Mouse (Mus musculus): ENCODE measurements around the gene AW011738. TPM values are rescaled to one million over a fixed set of nuclear protein-coding genes. Genes with fewer than 3 reads are reported as not detected.

The AW011738 gene
- polyA plus RNA-seq, 1 experiment from 2014 or later: 4.2 TPM

DNA sequence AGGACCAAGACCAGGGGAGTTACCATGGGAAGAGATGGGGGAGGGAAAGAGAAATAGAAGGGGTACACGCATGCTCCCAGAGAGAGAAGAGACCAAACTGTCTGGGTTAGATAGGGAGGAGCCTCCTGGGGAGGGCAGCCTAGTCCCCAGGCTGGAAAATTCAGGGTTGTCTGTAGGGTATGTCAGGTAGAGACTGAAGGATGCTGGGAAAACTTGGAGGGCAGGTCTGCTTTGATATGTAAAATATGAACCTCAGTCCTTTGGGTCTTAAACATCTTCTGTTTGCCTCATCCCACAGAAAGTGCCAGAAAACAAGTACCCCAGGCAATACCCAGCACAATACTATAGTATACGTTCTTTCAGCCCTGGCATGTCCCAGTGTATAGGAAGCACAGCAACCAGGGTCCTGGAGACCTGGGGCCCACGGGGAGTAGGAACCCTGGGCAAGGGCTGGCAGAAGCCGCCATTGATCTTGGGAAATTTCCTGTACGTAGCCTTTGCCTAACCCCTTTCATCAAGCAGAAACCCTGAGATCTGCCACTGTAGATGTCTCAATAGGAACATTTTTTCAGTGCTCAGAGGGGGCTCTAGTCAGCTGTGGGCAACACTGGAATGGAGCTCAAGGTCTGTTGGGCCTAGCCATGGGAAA, 14.8 kb upstream of the AW011738 start:
- ATAC-seq (ENCODE audit: low FRiP score): no peak
- WGBS: 39% methylated on average over 5 of the region's 5 CpGs
- H3K9ac ChIP-seq (replicated peaks): no peak overlapping the region
- no peak overlapping the region for H3K4me3 ChIP-seq (replicated peaks)
- H3K36me3 ChIP-seq: peaks cover 21% of the 10 kb centered on the region
- no peaks in the 10 kb centered on the region for H3K9me3 ChIP-seq (replicated peaks)
- peaks cover 93% of the 10 kb centered on the region for H3K4me1 ChIP-seq
- H3K27ac ChIP-seq (replicated peaks): peak overlapping the region; percentile 74
- H3K27me3 ChIP-seq (replicated peaks): no peaks in the 10 kb centered on the region
- peak overlapping the region; percentile 15; the same call in 1 of the 2 replicates for H3K4me2 ChIP-seq

DNA sequence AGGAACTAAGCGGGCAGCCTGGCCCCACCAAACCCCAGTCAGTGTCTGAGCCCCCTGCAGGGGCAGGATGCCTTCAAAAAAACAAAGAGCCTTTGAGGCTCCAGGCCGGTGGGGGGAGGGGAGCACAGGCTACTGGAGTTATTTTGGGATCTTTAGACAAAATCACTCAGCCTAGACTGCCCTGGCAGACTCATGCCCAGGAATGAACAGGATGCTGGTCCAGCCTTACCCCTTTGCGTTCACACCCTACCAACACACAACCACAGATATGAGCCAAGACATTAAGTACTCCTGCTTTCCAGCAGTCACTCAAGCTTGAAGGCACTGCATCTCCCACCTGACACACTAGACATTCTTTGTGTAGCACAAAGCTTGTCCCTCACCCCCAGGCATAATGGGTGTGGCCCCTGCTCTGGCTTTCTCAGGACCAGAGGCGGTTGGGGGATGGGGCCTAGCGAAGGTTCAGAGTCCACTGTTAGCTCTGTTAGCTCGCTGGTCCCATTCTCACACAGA, 14.2 kb upstream of the AW011738 start:
- Histone ChIP-seq H3K27ac (replicated peaks) (peak overlapping the region; percentile 74), H3K36me3 (peaks cover 21% of the 10 kb centered on the region), H3K4me2 (peak overlapping the region; percentile 15; the same call in 1 of the 2 replicates), H3K4me3 (replicated peaks) (no peak overlapping the region), H3K9ac (replicated peaks) (no peak overlapping the region), H3K27me3 (replicated peaks) (no peaks in the 10 kb centered on the region), H3K4me1 (peaks cover 93% of the 10 kb centered on the region), H3K9me3 (replicated peaks) (no peaks in the 10 kb centered on the region)
- no peak for ATAC-seq (ENCODE audit: low FRiP score)
- WGBS: 12% methylated on average over 6 of the region's 6 CpGs

- 49% methylated on average over 8 of the region's 8 CpGs for WGBS
- H3K9ac ChIP-seq (replicated peaks): no peak overlapping the region
- H3K9me3 ChIP-seq (replicated peaks): no peaks in the 10 kb centered on the region
- no peak overlapping the region; the same call in 1 of the 2 replicates for H3K4me2 ChIP-seq
- H3K4me1 ChIP-seq: peaks cover 83% of the 10 kb centered on the region
- ATAC-seq (ENCODE audit: low FRiP score): no peak
- H3K36me3 ChIP-seq: peaks cover 21% of the 10 kb centered on the region
- peak overlapping the region; percentile 34 for H3K27ac ChIP-seq (replicated peaks)
- no peaks in the 10 kb centered on the region for H3K27me3 ChIP-seq (replicated peaks)
- no peak overlapping the region for H3K4me3 ChIP-seq (replicated peaks)
These were observed 10.5 kb upstream of the AW011738 start for GRCm38 (mm10) chr4:156192421-156193199.

- Histone ChIP-seq H3K27me3 (replicated peaks) (no peaks in the 10 kb centered on the region), H3K27ac (replicated peaks) (peak overlapping the region; percentile 33; the same call in 1 of the 2 replicates), H3K4me3 (replicated peaks) (no peak overlapping the region), H3K9me3 (replicated peaks) (no peaks in the 10 kb centered on the region), H3K9ac (replicated peaks) (no peak overlapping the region), H3K4me1 (peaks cover 81% of the 10 kb centered on the region), H3K36me3 (peaks cover 21% of the 10 kb centered on the region), H3K4me2 (no peak overlapping the region; the same call in 1 of the 2 replicates)
- no peak for ATAC-seq (ENCODE audit: low FRiP score)
- WGBS: 26% methylated on average over 2 of the region's 2 CpGs
These were observed 9.9 kb upstream of the AW011738 start for GRCm38 (mm10) chr4:156193200-156193590.

DNA sequence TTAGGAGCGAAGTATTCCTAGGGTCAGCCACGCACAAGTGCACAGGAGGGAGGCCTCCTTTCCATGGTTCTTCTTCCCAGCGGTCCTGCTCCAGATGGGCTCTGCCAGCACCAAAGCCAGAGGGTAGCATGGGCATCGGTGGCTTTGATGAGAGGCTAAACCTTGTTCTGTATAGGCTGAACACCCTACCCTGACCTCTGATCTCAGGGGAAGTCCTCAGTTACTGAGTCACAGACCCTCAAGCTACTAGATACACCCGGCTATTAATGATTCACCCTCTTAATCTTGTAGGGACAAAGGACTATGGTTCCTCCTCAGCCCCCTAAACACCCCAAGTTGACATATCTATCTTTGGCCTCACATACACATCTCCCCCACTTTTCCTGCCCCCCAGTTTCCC, 9.2 kb upstream of the AW011738 start:
- WGBS: 71% methylated on average over 5 of the region's 5 CpGs
- no peak overlapping the region for H3K27ac ChIP-seq (replicated peaks)
- H3K4me2 ChIP-seq: peak overlapping the region; percentile 89
- no peak for ATAC-seq (ENCODE audit: low FRiP score)
- no peak overlapping the region for H3K4me3 ChIP-seq (replicated peaks)
- H3K4me1 ChIP-seq: peaks cover 73% of the 10 kb centered on the region
- H3K27me3 ChIP-seq (replicated peaks): no peaks in the 10 kb centered on the region
- no peak overlapping the region; the same call in 1 of the 2 replicates for H3K9ac ChIP-seq (replicated peaks)
- peaks cover 21% of the 10 kb centered on the region for H3K36me3 ChIP-seq
- H3K9me3 ChIP-seq (replicated peaks): no peaks in the 10 kb centered on the region

- Histone ChIP-seq H3K27me3 (replicated peaks) (no peaks in the 10 kb centered on the region), H3K9me3 (replicated peaks) (no peaks in the 10 kb centered on the region), H3K36me3 (peaks cover 21% of the 10 kb centered on the region), H3K4me3 (replicated peaks) (no peak overlapping the region), H3K9ac (replicated peaks) (no peak overlapping the region; the same call in 1 of the 2 replicates), H3K4me2 (peak overlapping the region; percentile 89), H3K4me1 (peaks cover 69% of the 10 kb centered on the region), H3K27ac (replicated peaks) (no peak overlapping the region)
- ATAC-seq (ENCODE audit: low FRiP score): no peak
- WGBS: 34% methylated on average over 6 of the region's 6 CpGs
These were observed 8.8 kb upstream of the AW011738 start for GRCm38 (mm10) chr4:156194346-156194745.

GRCm38 (mm10) chr4:156195927-156196870, 6.9 kb upstream of the AW011738 start:
- Histone ChIP-seq H3K27me3 (replicated peaks) (no peaks in the 10 kb centered on the region), H3K27ac (replicated peaks) (peak overlapping the region; percentile 84), H3K4me1 (peaks cover 52% of the 10 kb centered on the region), H3K4me2 (peak overlapping the region; percentile 89), H3K4me3 (replicated peaks) (peak overlapping the region; percentile 81), H3K9ac (replicated peaks) (peak overlapping the region; percentile 94), H3K9me3 (replicated peaks) (no peaks in the 10 kb centered on the region), H3K36me3 (peaks cover 9% of the 10 kb centered on the region)
- ATAC-seq (ENCODE audit: low FRiP score): no peak
- 5% methylated on average over 35 of the region's 35 CpGs for WGBS

DNA sequence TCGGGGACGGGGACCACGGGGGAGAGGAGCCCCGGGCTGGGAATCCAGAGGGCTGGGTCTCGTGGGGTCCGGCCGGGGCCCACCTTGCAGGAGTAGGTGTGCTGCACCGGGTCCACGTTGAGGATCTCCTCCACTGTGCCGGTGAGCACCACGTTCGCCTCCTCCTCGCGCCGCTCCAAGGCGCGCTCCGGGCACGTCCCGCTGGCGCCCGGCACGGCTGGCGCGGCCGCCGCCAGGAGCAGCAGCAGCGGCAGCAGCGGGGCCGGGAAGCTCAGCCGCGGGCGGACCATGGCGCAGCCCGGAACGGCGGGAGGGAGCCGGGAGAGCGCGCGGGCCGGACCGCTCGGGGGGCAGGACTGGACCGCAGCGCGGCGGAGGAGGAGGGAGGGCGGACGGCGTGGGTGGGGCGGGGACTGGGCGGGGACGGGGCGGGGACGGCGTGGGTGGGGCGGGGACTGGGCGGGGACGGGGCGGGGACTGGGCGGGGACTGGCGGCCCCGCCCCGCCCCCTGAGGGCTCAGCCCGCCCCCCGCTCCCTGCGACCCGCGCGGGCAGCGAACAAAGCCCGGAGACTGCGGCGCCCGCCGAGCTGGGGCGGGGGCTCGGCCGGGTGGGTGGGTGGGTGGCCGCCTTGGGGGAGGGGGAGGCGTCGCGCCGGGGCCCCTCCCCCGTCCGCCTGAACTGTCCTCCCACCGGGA, 5.8 kb upstream of the AW011738 start, which contains the start of gene Agrn:
Gene Agrn (minus strand): TSS at position 358 of the 698 bp plus-strand sequence.
- peak within 1 kb of the TSS; percentile 89 for H3K4me2 ChIP-seq
- H3K9me3 ChIP-seq (replicated peaks): no peaks in the 10 kb centered on the region
- H3K4me1 ChIP-seq: peaks cover 47% of the 10 kb centered on the region
- no peaks in the 10 kb centered on the region; the same call in 1 of the 2 replicates for H3K27me3 ChIP-seq (replicated peaks)
- H3K4me3 ChIP-seq (replicated peaks): peak within 1 kb of the TSS; percentile 81
- ATAC-seq (ENCODE audit: low FRiP score): peak; percentile 84
- no peaks in the 10 kb centered on the region; the same call in 1 of the 2 replicates for H3K36me3 ChIP-seq
- H3K27ac ChIP-seq (replicated peaks): peak within 1 kb of the TSS; percentile 95
- WGBS: 2% methylated on average over 18 of the region's 88 CpGs
- H3K9ac ChIP-seq (replicated peaks): peak within 1 kb of the TSS; percentile 94

DNA sequence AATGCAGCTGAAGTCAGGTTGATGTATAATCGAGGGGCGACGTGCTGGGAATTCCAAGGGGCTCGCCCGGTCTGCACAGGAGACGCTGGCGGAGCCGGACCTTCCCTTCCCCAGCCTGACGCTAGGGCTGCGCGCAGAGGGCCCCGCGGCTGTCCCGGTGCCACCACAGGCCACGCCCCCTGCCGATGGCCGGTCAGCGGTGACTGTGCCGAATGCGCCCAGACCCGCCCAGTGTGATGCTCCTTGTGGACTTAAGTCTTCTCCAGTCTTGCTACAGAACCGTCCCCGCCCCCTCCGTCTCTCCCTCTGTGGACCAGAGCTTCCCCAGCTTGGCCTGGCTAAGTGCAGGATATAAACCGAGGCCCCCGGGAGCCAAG, 5.3 kb upstream of the AW011738 start:
- peak overlapping the region; percentile 81 for H3K4me3 ChIP-seq (replicated peaks)
- no peaks in the 10 kb centered on the region for H3K36me3 ChIP-seq
- H3K4me1 ChIP-seq: peaks cover 47% of the 10 kb centered on the region
- H3K9ac ChIP-seq (replicated peaks): peak overlapping the region; percentile 62
- H3K4me2 ChIP-seq: peak overlapping the region; percentile 89
- ATAC-seq (ENCODE audit: low FRiP score): peak; percentile 92
- 0% methylated on average over 24 of the region's 26 CpGs for WGBS
- H3K27me3 ChIP-seq (replicated peaks): no peaks in the 10 kb centered on the region; the same call in 1 of the 2 replicates
- H3K9me3 ChIP-seq (replicated peaks): no peaks in the 10 kb centered on the region
- H3K27ac ChIP-seq (replicated peaks): peak overlapping the region; percentile 95

- ATAC-seq (ENCODE audit: low FRiP score): no peak
- H3K4me2 ChIP-seq: no peak within 1 kb of the TSS
- WGBS: 62% methylated on average over 10 of the region's 10 CpGs
These were observed 2.3 kb upstream of the AW011738 start, which contains the start of gene Isg15 for GRCm38 (mm10) chr4:156200623-156201475. Gene Isg15 (minus strand): TSS chr4:156200818.

More at GRCm38 (mm10) chr4:156200623-156201475, 2.3 kb upstream of the AW011738 start, which contains the start of gene Isg15:
- Histone ChIP-seq H3K36me3 (no peaks in the 10 kb centered on the region), H3K9me3 (replicated peaks) (no peaks in the 10 kb centered on the region), H3K4me3 (replicated peaks) (no peak within 1 kb of the TSS), H3K27ac (replicated peaks) (no peak within 1 kb of the TSS), H3K4me1 (peaks cover 33% of the 10 kb centered on the region), H3K9ac (replicated peaks) (no peak within 1 kb of the TSS), H3K27me3 (replicated peaks) (peaks cover 11% of the 10 kb centered on the region)
